Mouse (Mus musculus): ENCODE data around the gene Atp2a2. TPM values are rescaled to one million over a fixed set of nuclear protein-coding genes. Genes with fewer than 3 reads are reported as not detected.

Atp2a2 gene
- total RNA-seq, 2 experiments from 2014 or later = 72.8 to 98.4 TPM

DNA sequence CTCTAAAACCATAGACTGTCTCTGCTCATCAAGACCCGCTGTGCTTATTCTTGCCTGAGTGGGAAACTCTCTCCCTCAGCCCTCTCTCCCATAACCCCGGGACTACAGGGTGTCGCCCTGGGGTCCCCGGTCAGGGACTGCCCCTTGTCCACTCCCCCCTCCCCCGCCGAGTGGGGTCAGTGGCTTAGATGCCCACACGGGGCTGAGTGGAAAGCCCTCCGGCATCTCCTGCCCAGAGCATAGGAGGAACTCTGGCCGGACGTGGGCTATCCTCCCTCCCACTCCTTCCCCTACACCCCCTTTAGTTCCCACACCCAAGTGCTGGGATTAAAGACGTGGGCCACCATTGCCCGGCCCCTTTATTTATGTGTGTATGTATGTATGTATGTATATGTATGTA is 86.6 kb downstream of the Atp2a2 start:
- no peak for ATAC-seq (replicated peaks; ENCODE audit: poor library complexity)

DNA sequence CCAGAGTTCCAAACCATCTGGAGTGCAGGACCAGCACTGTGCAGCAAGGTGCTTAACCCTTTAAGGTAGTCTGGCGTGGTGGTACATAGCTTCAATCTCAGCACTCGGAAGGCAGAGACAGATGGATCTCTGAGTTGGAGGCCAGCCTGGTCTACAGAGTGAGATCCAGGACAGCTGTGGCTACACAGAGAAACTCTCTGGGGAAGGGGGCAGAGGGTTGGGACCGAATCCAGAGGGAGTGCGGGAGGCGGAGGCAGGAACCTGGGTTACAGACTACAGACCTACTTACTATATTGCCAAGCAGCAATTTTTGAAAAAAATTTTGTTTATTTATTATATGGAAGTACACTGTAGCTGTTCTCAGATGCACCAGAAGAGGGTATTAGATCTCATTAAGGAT is 87.7 kb downstream of the Atp2a2 start:
- ATAC-seq (replicated peaks; ENCODE audit: poor library complexity) = no peak

DNA sequence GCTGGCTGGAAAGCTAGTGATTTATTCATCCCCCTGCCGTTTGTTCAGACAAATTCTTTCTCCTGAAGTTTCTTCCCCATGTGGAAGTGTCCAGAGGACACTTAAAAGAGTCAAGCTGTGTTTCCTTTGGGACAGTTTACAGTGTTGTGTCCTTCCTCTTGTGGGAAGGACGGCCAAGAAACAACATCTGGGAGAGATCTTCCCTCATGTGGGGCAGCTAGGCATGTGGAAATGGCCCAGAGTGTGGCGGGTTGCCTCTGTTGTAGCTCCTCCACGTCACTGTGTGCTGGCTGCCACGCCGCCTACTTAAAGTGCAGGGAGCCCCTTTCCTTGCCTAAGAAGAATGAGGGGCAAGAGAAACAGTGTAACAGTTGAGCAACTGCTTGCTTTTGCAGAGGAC is 89.2 kb downstream of the Atp2a2 start:
- no peak for ATAC-seq (replicated peaks; ENCODE audit: poor library complexity)

DNA sequence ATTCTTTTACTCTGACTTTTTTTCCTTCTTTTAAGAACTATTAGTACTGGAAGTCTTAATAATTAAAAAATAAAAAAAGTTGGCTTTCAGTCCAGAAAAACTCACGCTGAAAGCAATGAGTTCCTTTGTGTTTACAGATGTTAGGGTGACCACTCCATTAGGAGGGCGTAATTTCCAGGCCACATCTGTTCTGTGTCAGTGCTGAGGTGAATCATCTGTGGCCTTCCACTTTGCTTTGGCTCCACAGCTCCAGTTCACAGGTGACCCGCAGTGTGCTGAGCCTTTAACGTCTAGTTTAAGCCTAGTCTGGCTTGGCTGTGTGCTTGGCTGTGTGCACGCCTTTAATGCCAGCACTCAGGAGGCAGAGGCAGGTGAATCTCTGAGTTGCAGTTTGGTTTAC is 90.1 kb downstream of the Atp2a2 start:
- no peak for ATAC-seq (replicated peaks; ENCODE audit: poor library complexity)

DNA sequence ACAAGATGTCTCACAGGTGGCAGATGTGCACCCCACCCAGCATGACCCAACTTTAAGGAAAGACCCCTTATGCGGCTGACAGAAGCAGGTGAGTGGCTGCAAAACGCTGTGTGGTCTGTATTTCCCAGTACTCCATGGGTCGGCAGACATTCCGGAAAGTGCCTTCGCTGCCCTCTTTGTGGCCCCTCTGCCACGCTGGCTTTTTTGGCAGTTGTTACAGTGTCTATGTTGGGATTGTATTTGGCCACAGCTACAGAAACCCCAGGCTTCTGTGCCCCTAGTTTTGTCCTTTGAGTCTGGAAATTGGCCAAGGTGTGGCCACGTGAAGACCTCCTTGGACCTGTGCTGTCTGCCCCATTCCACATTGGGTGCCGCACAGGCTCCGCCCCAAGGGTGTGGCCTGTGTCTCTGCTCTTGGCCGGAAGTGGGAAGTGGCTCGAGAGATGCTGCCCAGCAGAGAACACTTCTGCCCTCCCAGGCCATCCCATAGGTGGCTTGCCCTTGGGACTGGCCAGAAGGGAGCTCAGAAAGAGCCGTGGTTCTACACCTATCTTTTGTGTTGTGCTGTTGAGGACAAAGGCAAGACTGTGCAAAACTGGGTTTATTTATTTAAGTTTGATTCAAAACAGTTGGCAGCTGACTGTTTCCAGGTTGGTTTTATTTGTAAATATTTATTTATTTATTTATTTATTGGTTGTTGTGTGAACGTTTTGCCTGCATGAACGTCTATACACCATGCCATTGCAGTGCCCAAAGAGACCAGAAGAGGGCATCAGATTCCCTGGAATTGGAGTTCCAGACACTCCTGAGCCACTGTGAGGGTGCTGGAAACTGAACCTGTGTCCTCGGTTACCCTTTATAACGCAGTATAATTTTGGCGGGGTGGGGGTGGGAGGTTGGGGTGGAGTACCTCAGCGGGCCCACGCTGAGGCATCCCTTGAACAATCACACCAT is 92.1 kb downstream of the Atp2a2 start:
- 0 out of 2 replicates have a peak, but pooled peaks have one; percentile 31 for ATAC-seq (replicated peaks; ENCODE audit: poor library complexity)

DNA sequence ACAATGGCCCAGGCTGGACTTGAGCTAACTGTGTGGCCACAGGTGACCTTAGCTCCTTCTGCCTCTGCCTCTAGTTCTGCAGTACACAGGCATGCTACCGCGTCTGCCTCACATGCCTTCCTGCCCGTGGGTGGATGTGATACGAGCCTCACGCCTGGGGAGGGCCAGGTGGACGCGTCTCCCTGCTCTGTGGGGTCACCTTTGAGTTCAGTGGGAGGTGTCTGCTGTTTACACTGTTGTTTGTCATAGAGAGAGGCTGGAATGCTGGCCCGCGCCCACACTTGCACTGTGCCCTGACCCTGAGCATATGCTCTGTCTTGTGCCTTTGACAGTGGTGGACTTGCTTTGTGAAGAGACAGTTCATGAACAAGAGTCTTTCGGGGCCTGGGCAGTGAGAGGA is 96.5 kb downstream of the Atp2a2 start:
- no peak for ATAC-seq (replicated peaks; ENCODE audit: poor library complexity)

Other genes starting within 250 kb of the Atp2a2 start
- 5.1 and 6.5 TPM in 2 replicates for gene Tctn1, start 237.8 kb downstream of the Atp2a2 start, total RNA-seq (2015)
- 3.7 and 5.1 TPM in 2 replicates for gene Tctn1, start 237.8 kb downstream of the Atp2a2 start, total RNA-seq (2017)
- 13.5 and 13.9 TPM in 2 replicates for gene Pptc7, start 217.9 kb downstream of the Atp2a2 start, total RNA-seq (2015)
- gene Pptc7, start 217.9 kb downstream of the Atp2a2 start, total RNA-seq (2017) = 13.7 and 16.7 TPM in 2 replicates
- 4.3 and 4.4 TPM in 2 replicates for gene Rad9b, start 148.0 kb downstream of the Atp2a2 start, total RNA-seq (2015)
- 4.8 and 7.5 TPM in 2 replicates for gene Rad9b, start 148.0 kb downstream of the Atp2a2 start, total RNA-seq (2017)
- gene Vps29, start 147.9 kb downstream of the Atp2a2 start, total RNA-seq (2015) = 129 and 137 TPM in 2 replicates
- gene Vps29, start 147.9 kb downstream of the Atp2a2 start, total RNA-seq (2017) = 93.9 and 96.9 TPM in 2 replicates
- gene Gpn3, start 130.3 kb downstream of the Atp2a2 start, total RNA-seq (2015) = 50.4 and 61.9 TPM in 2 replicates
- gene Gpn3, start 130.3 kb downstream of the Atp2a2 start, total RNA-seq (2017) = 45.8 and 47.5 TPM in 2 replicates
- gene Fam216a, start 129.9 kb downstream of the Atp2a2 start, total RNA-seq (2015) = 31.8 and 41.0 TPM in 2 replicates
- gene Fam216a, start 129.9 kb downstream of the Atp2a2 start, total RNA-seq (2017) = 42.1 and 48.5 TPM in 2 replicates
- gene Arpc3, start 110.3 kb downstream of the Atp2a2 start, total RNA-seq (2015) = 285 TPM in 2 replicates
- gene Arpc3, start 110.3 kb downstream of the Atp2a2 start, total RNA-seq (2017) = 1,035 and 1,085 TPM in 2 replicates
- 16.5 and 18.2 TPM in 2 replicates for gene Anapc7, start 80.5 kb downstream of the Atp2a2 start, total RNA-seq (2015)
- gene Anapc7, start 80.5 kb downstream of the Atp2a2 start, total RNA-seq (2017) = 23.0 and 31.8 TPM in 2 replicates
- gene Ift81, start 112.3 kb upstream of the Atp2a2 start, total RNA-seq (2015) = 2.7 and 4.5 TPM in 2 replicates
- gene Ift81, start 112.3 kb upstream of the Atp2a2 start, total RNA-seq (2017) = 1.8 and 6.0 TPM in 2 replicates
- gene P2rx7, start 141.7 kb upstream of the Atp2a2 start, total RNA-seq (2015) = 6.1 and 8.3 TPM in 2 replicates
- gene P2rx7, start 141.7 kb upstream of the Atp2a2 start, total RNA-seq (2017) = 8.5 and 11.6 TPM in 2 replicates
- 15.6 and 18.1 TPM in 2 replicates for gene P2rx4, start 205.3 kb upstream of the Atp2a2 start, total RNA-seq (2015)
- 10.5 and 13.5 TPM in 2 replicates for gene P2rx4, start 205.3 kb upstream of the Atp2a2 start, total RNA-seq (2017)